In genomic region chr9:44113105-44113789, GRCm38 (mm10) we compare ENCODE assay signal across 8 mouse cellular contexts. TPM values are rescaled to one million over a fixed set of nuclear protein-coding genes. Genes with fewer than 3 reads are reported as not detected.
A peak's percentile ranks its signal among the peaks of the same experiment; 100 is the strongest.
DNase-seq lines count a peak whose midpoint lies in the region; ATAC-seq and TF ChIP-seq lines count a peak whose summit lies in the region.

Gm49380 (minus strand) TSS chr9:44113500.
Rnf26 (minus strand) TSS chr9:44113517.

- intact Hi-C loops in heart, postnatal 25 days (cut with DNase I): no loop called here

- no peak for TF ChIP-seq CTCF in lung, adult 2 months (IDR thresholded peaks at IDR 0.05; ENCODE audit: insufficient read depth, low read length)

- peak; percentile 52; the same call in 1 of the 2 replicates for TF ChIP-seq POLR2A in lung, adult 2 months (IDR thresholded peaks at IDR 0.05; ENCODE audit: borderline replicate concordance, extremely low read depth, low read depth, low read length)

- in situ Hi-C loops in ES-E14 (cut with MboI; ENCODE audit: low sequenced_read_pairs in 2 of 2, unreplicated experiment in 2 of 2): no loop called here

- peak within 1 kb of the TSS; percentile 88 to 92 for H3K4me3 ChIP-seq in ES-E14 (ENCODE audit: insufficient read depth in 1 of 2, low read depth in 1 of 2, low read length in 2 of 2, poor library complexity in 1 of 2, severe bottlenecking in 1 of 2)
- peak within 1 kb of the TSS; percentile 68 for H3K4me3 ChIP-seq in forebrain, embryonic 15.5 days
- H3K4me3 ChIP-seq in lung, adult 2 months (replicated peaks; ENCODE audit: extremely low read depth, low read depth, low read length): peak within 1 kb of the TSS; percentile 65

- ATAC-seq in forebrain, embryonic 15.5 days (replicated peaks): peak; percentile 95
- ATAC-seq in neutrophil, adult 5-6 weeks (ENCODE audit: extremely low read depth, insufficient number of reproducible peaks, low FRiP score, poor library complexity, severe bottlenecking): peak; percentile 95

- peak; percentile 95 for DNase-seq in ES-E14 (ENCODE audit: low read depth, low spot score)
- peak; percentile 97 for DNase-seq in cerebellum, adult 11-12 months
- peak; percentile 94 for DNase-seq in heart, postnatal 25 days (ENCODE audit: low spot score)
- peak; percentile 94 to 97 for DNase-seq in layer of hippocampus, adult 18-20 months (ENCODE audit: low spot score in 2 of 2)
- DNase-seq in lung, adult 2 months: peak; percentile 92
- peak; percentile 88 to 95 for DNase-seq in thymus, adult 18-20 months

- H3K9ac ChIP-seq in ES-E14 (ENCODE audit: insufficient read depth, low read depth, low read length, poor library complexity, severe bottlenecking): peak within 1 kb of the TSS; percentile 82
- peak within 1 kb of the TSS; percentile 61 for H3K9ac ChIP-seq in forebrain, embryonic 15.5 days (replicated peaks)

- H3K4me1 ChIP-seq in ES-E14 (ENCODE audit: control insufficient read depth in 2 of 2, insufficient read depth in 2 of 2, low read length in 2 of 2, poor library complexity in 1 of 2): peaks cover 0 to 18% of the 10 kb centered on the region in 2 experiments; a peak in 3 of 4 replicates
- H3K4me1 ChIP-seq in forebrain, embryonic 15.5 days: peaks cover 38% of the 10 kb centered on the region
- peaks cover 12% of the 10 kb centered on the region for H3K4me1 ChIP-seq in lung, adult 2 months (ENCODE audit: control insufficient read depth, insufficient read depth, low read length)

- no peak within 1 kb of the TSS for H3K27ac ChIP-seq in ES-E14 (ENCODE audit: insufficient read depth, low read depth, low read length, poor library complexity, severe bottlenecking)
- H3K27ac ChIP-seq in forebrain, embryonic 15.5 days (replicated peaks): peak within 1 kb of the TSS; percentile 19; the same call in 1 of the 2 replicates

- H3K4me2 ChIP-seq in forebrain, embryonic 15.5 days (replicated peaks): peak within 1 kb of the TSS; percentile 51

- WGBS in forebrain, embryonic 15.5 days: under 1% methylated on average over 50 of the region's 51 CpGs
- under 1% methylated on average over 48 of the region's 51 CpGs for WGBS in lung, adult 2 months

- H3K27me3 ChIP-seq in forebrain, embryonic 15.5 days: no peaks in the 10 kb centered on the region

- H3K36me3 ChIP-seq in ES-E14 (ENCODE audit: control insufficient read depth, insufficient read depth, low read length, poor library complexity, severe bottlenecking): peaks cover 8% of the 10 kb centered on the region; the same call in 1 of the 2 replicates
- H3K36me3 ChIP-seq in forebrain, embryonic 15.5 days: no peaks in the 10 kb centered on the region

- no peaks in the 10 kb centered on the region for H3K9me3 ChIP-seq in ES-E14 (ENCODE audit: control insufficient read depth, insufficient read depth, low read depth, low read length)
- H3K9me3 ChIP-seq in forebrain, embryonic 15.5 days: no peaks in the 10 kb centered on the region

TF ChIP-seq in ES-E14, 5 proteins besides CTCF, POLR2A, EP300 and RAD21:
- no peak for TF ChIP-seq MAFK (IDR thresholded peaks at IDR 0.05; ENCODE audit: insufficient read depth, low read depth, low read length)
- TF ChIP-seq CHD2 (IDR thresholded peaks at IDR 0.05; ENCODE audit: low read depth, low read length): peak; percentile 90
- TF ChIP-seq HCFC1 (IDR thresholded peaks at IDR 0.05; ENCODE audit: borderline replicate concordance, insufficient read depth, low read length): no peak
TF ChIP-seq in ES-E14: peak in this region for 1.

RNA-seq across cellular contexts. Expression of gene Gm49380, which starts in this region (rescaled TPM):
- total RNA-seq in ES-E14 (2012; rRNA removed): 0.18 and 0.26 TPM in 2 replicates
- polyA plus RNA-seq in forebrain, embryonic 15.5 days (2015; fragmentation: Nextera tagmentation; extraction: Ambion mirVana): 0.17 and 0.18 TPM in 2 replicates
- under 1 TPM in 1 of 2 experiments, not detected in 1; 0.11 TPM for total RNA-seq in heart, postnatal 25 days (2021)
- under 1 TPM in 1 of 2 experiments, not detected in 1; 0.38 TPM for total RNA-seq in layer of hippocampus, adult 18-20 months (2021)
- polyA plus RNA-seq in lung, adult 2 months (2012; rRNA removed): 0.27 TPM in 1 of 2 replicates, not detected in the other
- total RNA-seq in neutrophil, adult 5-6 weeks (2017): not detected in 2 replicates

RNA-seq across cellular contexts. Expression of gene Rnf26, which starts in this region (rescaled TPM):
- 19.9 and 23.1 TPM in 2 replicates for total RNA-seq in ES-E14 (2012; rRNA removed)
- polyA plus RNA-seq in forebrain, embryonic 15.5 days (2015; fragmentation: Nextera tagmentation; extraction: Ambion mirVana): 39.9 and 40.1 TPM in 2 replicates
- total RNA-seq in heart, postnatal 25 days (2021): 1 to 10 TPM; 7.7 to 8.1 TPM
- total RNA-seq in layer of hippocampus, adult 18-20 months (2021): 10 to 100 TPM; 29.7 to 29.8 TPM
- polyA plus RNA-seq in lung, adult 2 months (2012; rRNA removed): 24.6 and 25.0 TPM in 2 replicates
- 3.8 and 7.2 TPM in 2 replicates for total RNA-seq in neutrophil, adult 5-6 weeks (2017)
